Mouse (Mus musculus): ENCODE results near the gene Cry1. TPM values are rescaled to one million over a fixed set of nuclear protein-coding genes. Genes with fewer than 3 reads are reported as not detected.

Gene Cry1
- 10 to 100 TPM; 12.7 to 12.9 TPM for total RNA-seq (2021)
- long read RNA-seq, experiment 1, transcript Cry1-201 (13 exons, 3,026 nt): major isoform, 28 of 30 reads
- long read RNA-seq, experiment 1, partial matches to known transcripts: 0 of 30 reads
- long read RNA-seq, experiment 1, other reads (novel, unspliced or antisense): 2 of 30 reads
- long read RNA-seq, experiment 2, transcript Cry1-201 (13 exons, 3,026 nt): major isoform, 17 of 20 reads
- long read RNA-seq, experiment 2, partial matches to known transcripts: 0 of 20 reads
- long read RNA-seq, experiment 2, other reads (novel, unspliced or antisense): 3 of 20 reads

DNA sequence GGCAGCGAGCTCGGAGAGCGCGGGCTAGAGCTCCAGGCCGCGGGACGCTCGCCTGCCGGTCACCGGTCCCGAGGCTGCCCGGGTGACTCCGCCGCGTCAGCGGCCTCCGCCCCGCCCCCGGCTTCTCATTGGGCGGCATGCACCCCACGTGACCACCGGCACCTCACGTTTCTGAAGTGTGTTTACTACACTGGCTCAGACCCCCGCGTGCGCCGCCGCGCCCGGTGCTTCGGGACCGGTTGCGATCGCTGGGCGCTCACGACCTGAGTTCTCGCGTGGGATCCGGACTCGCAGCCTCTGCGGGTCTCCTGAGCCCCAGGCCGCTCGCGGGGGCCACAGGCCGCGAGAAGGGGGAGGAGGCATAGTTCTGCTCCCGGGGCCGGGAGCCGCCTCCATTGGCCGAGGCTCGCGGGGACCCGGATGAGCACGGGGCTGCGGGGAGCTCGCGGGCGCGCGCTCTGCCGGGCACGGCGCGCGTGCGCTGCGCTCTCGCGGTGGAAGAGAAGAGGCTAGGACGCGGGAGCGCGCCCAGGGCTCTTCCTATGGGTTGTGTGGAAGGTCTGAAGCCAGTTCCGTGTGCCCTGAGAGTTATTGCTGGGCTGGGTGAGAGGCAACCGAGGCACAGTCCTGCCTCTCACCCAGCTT, at the start of gene Cry1:
Cry1 (minus strand) TSS at position 101 of the 645 bp plus-strand sequence.
- Histone ChIP-seq H3K4me3 (peak within 1 kb of the TSS; percentile 75), H3K27ac (peak within 1 kb of the TSS; percentile 94)
- no peak for TF ChIP-seq CTCF (conservative IDR thresholded peaks at IDR 0.05)
- peak; percentile 93 to 96 for DNase-seq (ENCODE audit: low spot score in 2 of 2)

DNA sequence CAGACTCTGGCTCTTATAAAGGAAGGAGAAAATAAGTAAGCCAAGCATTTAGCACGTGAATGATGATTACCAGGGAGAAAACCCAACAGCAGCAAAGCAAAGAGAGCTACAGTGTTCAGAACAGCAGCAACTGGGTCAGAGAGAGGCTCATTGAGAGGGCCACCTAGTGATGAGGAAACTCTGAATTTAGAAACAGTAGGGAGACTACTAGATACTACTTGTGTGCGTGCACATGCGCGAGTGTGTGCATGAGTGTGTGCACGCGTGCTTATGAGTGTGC, 36.8 kb upstream of the Cry1 start:
- peak; percentile 10 to 13 for DNase-seq (ENCODE audit: low spot score in 2 of 2)
- no peak; the same call in 1 of the 2 replicates for TF ChIP-seq CTCF (conservative IDR thresholded peaks at IDR 0.05)
- Histone ChIP-seq H3K27ac (peak overlapping the region; percentile 87), H3K4me3 (peak overlapping the region; percentile 54; the same call in 1 of the 2 replicates)

DNA sequence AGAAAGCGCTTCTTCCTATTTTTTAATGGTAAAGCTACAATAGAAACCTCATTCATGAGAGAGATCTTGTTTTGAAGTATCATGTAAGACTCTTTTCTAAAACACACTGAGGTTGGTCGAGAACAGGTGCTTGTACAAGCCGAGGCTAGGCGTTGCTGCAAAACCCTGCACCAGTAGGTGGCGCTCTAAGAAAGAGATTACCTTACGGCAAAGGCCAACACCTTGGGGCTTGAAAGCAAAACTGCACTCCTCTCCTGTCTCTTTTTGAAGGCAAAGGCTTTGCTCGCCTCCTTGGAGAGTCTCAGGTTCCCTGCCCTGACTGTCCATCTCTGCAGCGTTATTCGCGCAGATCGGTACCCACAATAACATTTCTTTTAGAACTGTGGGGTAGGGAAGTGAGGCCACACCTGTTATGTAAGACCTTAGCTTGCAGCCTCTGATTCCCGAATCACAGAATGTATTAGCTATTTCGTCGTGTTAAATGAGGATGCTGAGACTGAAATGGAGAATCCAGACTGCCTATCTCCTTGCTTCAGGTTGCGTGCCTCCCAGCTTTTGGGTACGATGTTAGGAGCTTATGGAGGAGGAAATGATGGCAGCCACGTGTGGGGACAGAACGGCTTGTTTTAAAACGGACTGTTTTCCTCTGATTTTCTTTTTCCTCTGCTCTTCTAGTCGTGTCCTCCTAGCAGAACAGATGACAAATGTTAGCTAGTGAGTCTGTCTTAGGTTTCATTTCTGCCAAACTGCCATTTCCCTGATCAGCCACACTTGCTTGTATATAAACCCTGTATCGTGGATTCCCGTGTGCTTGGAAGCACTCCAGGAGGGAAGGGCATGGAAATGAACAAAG, 36.3 kb upstream of the Cry1 start:
- Histone ChIP-seq H3K4me3 (peak overlapping the region; percentile 54), H3K27ac (peak overlapping the region; percentile 87)
- TF ChIP-seq CTCF (conservative IDR thresholded peaks at IDR 0.05): peak; percentile 99

DNA sequence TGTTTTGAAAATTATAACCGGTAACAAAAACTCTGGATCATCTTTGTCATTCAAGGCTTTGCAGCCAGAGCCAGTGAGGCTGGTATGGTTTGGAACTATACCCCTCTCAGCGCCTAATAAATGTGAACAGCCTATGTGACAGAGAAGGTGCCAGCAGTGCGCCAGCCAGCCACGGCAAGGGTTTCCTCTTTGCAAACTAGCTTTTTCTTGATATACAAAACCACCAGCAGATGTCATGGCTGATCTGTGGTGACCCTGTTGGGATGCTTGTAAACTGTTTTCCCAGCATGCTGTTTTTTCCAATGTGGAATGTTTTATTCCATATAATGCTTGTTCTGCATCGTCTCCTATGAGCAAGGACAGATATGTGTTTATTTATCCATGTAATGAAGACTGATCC, 30.0 kb upstream of the Cry1 start:
- no peak overlapping the region for H3K27ac ChIP-seq

More for the DNA sequence above, 36.3 kb upstream of the Cry1 start:
- DNase-seq (ENCODE audit: low spot score in 2 of 2): peak; percentile 88 to 94

DNA sequence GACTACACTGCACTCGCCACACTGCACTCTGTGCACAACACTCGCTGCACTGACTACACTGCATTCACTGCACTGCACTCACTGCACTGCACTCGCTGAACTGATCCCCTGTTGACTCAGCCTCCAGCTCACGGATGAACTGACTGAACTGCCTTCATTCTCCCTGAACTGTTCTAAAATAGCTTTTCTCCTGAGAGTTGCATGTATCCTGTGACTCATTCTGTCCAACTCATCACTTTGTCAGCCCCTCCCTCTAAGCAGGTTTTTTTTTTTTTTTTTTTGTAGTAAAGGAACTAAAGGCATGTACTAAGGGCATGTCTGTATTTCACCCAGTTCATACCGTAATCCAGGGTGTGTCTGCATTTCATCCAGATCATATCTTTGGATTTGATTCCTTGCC, 26.8 kb upstream of the Cry1 start:
- Histone ChIP-seq H3K27ac (no peak overlapping the region), H3K4me3 (no peak overlapping the region)
- no peak for DNase-seq (ENCODE audit: low spot score in 2 of 2)
- no peak for TF ChIP-seq CTCF (conservative IDR thresholded peaks at IDR 0.05)

More for the DNA sequence above, 30.0 kb upstream of the Cry1 start:
- TF ChIP-seq CTCF (conservative IDR thresholded peaks at IDR 0.05): peak; percentile 67
- no peak overlapping the region; the same call in 1 of the 2 replicates for H3K4me3 ChIP-seq
- DNase-seq (ENCODE audit: low spot score in 2 of 2): peak in 1 of 2 experiments; percentile 16

DNA sequence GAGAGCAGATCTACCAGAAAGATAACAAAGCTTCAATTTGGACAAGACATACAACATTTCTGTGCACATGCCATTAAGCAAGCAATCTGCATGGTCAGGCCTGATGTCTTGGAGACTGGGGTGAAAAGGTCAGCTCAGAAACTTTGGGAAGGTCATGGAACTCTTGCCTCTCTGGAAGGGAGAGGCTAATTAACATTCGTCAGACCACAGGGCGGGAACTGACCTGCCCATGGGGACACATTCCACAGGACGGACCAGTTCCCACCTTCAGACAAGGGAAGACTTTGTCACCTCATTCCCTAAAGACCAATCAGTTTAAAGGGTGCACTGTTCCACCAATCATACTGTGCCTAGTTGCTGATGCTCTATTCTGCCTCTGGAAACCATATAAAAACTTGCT, 25.3 kb upstream of the Cry1 start:
- Histone ChIP-seq H3K4me3 (no peak overlapping the region), H3K27ac (no peak overlapping the region)
- TF ChIP-seq CTCF (conservative IDR thresholded peaks at IDR 0.05): no peak
- no peak for DNase-seq (ENCODE audit: low spot score in 2 of 2)

DNA sequence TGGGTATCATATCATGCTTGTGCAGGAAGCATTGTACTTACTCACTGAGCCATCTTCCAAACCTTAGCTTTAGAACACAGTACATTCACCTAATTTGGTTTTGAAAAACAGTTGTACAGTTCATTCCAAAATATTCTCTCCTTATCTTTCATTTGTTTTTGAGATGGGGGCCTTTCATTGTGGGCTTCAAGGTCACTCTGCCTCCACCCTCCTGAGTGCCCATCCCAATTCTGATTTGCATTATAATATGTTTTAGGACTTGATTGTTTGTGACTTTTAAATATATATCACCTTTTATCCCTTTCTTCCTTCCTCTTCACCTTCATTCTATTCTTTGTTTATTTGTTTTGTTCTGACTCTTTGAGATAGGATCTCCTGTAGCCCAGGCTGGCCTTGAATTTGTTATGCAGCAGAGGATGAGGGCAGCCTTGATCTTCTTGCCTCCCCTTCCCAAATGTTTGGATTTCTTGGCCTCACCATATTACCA, 24.3 kb upstream of the Cry1 start:
- no peak for DNase-seq (ENCODE audit: low spot score in 2 of 2)
- H3K4me3 ChIP-seq: no peak overlapping the region
- no peak for TF ChIP-seq CTCF (conservative IDR thresholded peaks at IDR 0.05)
- no peak overlapping the region for H3K27ac ChIP-seq

DNA sequence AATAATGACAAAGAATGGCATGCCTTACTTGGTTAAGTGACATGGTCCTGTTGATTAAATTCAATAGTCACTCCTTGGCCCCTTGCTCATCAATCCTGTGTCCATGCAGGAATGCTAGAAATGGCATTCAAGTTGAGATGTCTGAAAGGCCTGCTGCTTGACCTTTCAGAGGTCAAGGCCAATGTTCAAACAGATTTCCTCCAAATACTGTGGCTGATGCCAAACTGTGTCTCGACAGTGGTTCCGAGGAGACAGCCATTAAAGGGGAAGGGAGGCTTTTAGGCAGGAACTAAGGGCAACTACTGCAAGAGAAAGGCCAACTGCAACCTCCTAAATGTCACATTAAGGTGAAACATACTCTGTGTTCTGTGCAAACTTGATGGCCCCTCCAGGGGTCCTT, 20.5 kb upstream of the Cry1 start:
- no peak for DNase-seq (ENCODE audit: low spot score in 2 of 2)
- Histone ChIP-seq H3K4me3 (no peak overlapping the region), H3K27ac (no peak overlapping the region)
- no peak for TF ChIP-seq CTCF (conservative IDR thresholded peaks at IDR 0.05)

DNA sequence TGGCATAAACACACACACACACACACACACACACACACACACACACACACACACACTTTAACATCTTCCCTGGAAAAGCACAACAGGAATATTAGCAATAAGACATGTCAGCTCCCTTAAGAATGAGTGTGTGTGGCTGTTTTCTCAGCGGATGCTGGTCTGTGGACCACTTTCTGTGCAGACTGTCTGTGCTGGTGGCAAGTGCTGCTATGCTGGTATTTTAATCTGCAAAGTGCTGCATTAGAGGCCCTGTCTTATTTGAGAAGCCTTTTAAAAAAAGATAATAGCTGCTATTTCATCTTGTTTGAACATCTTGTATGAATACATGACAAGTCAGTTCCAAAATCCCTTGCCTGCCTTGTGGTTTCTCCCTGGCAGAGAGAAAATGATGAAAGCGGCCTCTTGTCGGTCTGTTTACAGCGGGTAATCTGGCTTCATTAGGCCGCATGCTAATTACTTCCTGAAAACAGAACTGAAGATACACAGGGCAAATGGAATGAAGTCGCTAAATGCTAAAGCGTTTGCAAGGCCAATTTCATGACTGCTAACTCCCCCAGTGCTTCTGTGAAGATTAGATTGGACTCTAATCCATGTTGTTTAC, 19.5 kb upstream of the Cry1 start:
- Histone ChIP-seq H3K4me3 (no peak overlapping the region), H3K27ac (no peak overlapping the region)
- TF ChIP-seq CTCF (conservative IDR thresholded peaks at IDR 0.05): no peak
- DNase-seq (ENCODE audit: low spot score in 2 of 2): no peak

DNA sequence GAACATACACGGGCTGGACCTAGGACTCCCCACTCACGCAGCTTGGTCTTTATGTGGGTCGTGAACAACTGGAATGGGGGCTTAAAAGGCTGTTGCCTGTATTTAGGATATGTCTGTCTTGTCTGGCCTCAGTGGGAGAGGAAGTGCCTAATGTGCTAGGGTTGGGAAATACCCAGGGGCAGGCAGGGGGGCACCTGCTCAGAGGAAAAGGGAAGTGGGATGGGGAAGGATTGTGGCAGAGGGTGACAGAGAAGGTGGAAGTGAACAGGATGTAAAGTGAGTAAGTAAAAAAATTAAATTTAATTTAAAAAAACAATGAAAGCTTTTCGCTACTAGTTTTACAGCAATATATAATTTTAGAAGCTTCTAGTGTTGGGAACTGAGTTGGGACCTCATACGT, 9.7 kb upstream of the Cry1 start:
- H3K27ac ChIP-seq: no peak overlapping the region
- no peak overlapping the region for H3K4me3 ChIP-seq
- DNase-seq (ENCODE audit: low spot score in 2 of 2): no peak
- no peak for TF ChIP-seq CTCF (conservative IDR thresholded peaks at IDR 0.05)

DNA sequence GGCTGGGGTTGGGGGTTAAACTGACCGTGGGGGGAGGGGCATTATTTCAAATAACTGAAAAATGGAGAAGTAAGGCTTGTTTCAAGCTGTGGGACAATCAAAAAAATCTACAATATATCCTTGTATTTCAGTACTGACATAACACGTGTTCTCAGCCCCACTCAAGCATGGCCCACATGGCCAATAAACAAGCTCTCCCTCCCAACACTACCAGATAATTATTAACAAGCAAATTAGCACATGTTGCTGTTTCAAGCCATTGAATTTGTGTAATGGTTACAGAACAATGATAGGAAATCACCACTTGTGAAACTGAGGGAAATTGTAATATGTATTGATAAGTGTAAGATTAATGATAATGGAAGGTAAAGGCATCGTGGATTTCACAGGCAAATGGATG, 8.5 kb upstream of the Cry1 start:
- DNase-seq (ENCODE audit: low spot score in 2 of 2): no peak
- no peak for TF ChIP-seq CTCF (conservative IDR thresholded peaks at IDR 0.05)
- Histone ChIP-seq H3K4me3 (no peak overlapping the region), H3K27ac (no peak overlapping the region)

DNA sequence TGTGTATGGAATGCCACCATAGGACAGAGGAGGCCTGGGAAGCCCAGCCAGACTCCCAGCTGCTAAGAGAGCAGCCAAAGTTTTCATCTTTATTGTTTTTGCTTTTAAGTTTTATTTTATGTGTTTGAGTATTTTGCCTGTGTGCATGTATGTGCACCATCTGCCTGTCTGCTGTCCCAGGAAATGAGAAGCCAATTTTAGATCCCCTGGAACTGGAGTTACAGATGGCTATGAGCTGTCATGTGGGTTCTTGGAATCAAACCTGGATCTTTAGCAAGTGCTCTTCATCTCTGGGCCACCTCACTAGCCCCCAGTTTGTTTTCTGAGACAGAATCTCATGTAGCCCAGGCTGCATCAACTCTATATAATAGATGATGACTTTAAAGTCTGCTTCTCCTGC, 5.8 kb upstream of the Cry1 start:
- peak in 1 of 2 experiments; percentile 41 for DNase-seq (ENCODE audit: low spot score in 2 of 2)
- Histone ChIP-seq H3K4me3 (no peak overlapping the region), H3K27ac (no peak overlapping the region)
- no peak for TF ChIP-seq CTCF (conservative IDR thresholded peaks at IDR 0.05)

DNA sequence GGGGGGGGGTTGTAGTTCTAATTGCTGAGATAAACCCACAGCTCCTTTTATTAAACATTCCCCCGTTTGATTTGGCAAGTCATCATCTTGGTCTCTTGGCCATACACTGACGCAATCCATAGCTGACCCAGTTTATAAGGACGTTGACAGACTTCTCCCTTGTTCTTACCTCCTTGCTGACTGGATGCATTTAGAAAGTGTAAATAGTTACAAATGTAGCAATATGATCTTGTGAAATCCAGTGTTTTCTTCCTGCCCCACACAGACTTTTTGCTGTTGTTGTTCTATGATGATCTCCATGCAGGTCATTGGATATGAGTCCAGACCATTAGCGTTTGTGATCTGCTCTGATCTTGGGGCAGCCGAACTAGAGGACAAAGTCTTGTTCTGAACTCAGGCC, 5.1 kb upstream of the Cry1 start:
- Histone ChIP-seq H3K27ac (no peak overlapping the region), H3K4me3 (no peak overlapping the region)
- TF ChIP-seq CTCF (conservative IDR thresholded peaks at IDR 0.05): no peak
- no peak for DNase-seq (ENCODE audit: low spot score in 2 of 2)
